Mouse (Mus musculus): ENCODE measurements around the gene Sgk2. TPM values are rescaled to one million over a fixed set of nuclear protein-coding genes. Genes with fewer than 3 reads are reported as not detected.

Gene Sgk2
- polyA plus RNA-seq, 1 experiment from 2014 or later = not detected

Other genes with a start within 250 kb of the Sgk2 start
- 155 and 164 TPM in 2 replicates for gene Srsf6, start 55.8 kb upstream of the Sgk2 start, polyA plus RNA-seq (2014; fragmentation: Nextera tagmentation; extraction: Ambion mirVana)
- not detected in 2 replicates for gene L3mbtl1, start 43.9 kb upstream of the Sgk2 start, polyA plus RNA-seq (2014; fragmentation: Nextera tagmentation; extraction: Ambion mirVana)
- 39.8 and 44.1 TPM in 2 replicates for gene Ift52, start 30.0 kb downstream of the Sgk2 start, polyA plus RNA-seq (2014; fragmentation: Nextera tagmentation; extraction: Ambion mirVana)
- gene Mybl2, start 67.4 kb downstream of the Sgk2 start, polyA plus RNA-seq (2014; fragmentation: Nextera tagmentation; extraction: Ambion mirVana) = 17.6 and 18.3 TPM in 2 replicates
- gene Gtsf1l, start 100.5 kb downstream of the Sgk2 start, polyA plus RNA-seq (2014; fragmentation: Nextera tagmentation; extraction: Ambion mirVana) = not detected in 2 replicates
- 1.8 and 1.9 TPM in 2 replicates for gene Tox2, start 215.8 kb downstream of the Sgk2 start, polyA plus RNA-seq (2014; fragmentation: Nextera tagmentation; extraction: Ambion mirVana)

Data from heart, embryonic 11.5 days (tissue).